Mouse (Mus musculus): Measurements from ENCODE around the gene Nol7. TPM values are rescaled to one million over a fixed set of nuclear protein-coding genes. Genes with fewer than 3 reads are reported as not detected.

Nol7 gene
- polyA plus RNA-seq, 1 experiment from 2014 or later: 119 TPM

DNA sequence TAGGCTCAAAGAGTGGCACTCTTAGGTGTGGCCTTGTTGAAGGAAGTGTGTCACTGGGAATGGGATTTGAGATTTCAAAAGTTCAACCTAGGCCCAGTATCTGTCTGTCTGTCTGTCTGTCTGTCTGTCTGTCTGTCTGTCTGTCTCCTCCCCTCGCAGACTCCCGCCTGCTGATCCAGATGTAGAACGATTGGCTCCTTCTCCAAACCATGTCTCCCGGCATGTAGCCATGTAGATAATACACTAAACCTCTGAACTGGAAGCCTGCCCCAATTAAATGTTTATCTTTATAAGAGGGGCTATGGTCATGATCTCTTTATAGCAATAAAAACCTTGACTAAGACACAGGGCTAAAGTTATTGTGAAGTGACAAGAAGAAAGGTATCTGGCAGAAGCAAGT is 47.6 kb downstream of the Nol7 start:
- H3K9me3 ChIP-seq (replicated peaks; ENCODE audit: control insufficient read depth, low read length): no peaks in the 10 kb centered on the region
- no peak overlapping the region for H3K4me2 ChIP-seq (ENCODE audit: low read depth, low read length)
- peaks cover 11% of the 10 kb centered on the region for H3K4me1 ChIP-seq (ENCODE audit: control insufficient read depth, insufficient read depth, low read length)
- H3K4me3 ChIP-seq (replicated peaks; ENCODE audit: low read length): no peak overlapping the region
- WGBS: 76% methylated on average over 4 of the region's 4 CpGs
- no peak for ATAC-seq (ENCODE audit: insufficient read depth, low FRiP score)
- H3K9ac ChIP-seq (ENCODE audit: low read length): no peak overlapping the region
- H3K36me3 ChIP-seq (ENCODE audit: control insufficient read depth, insufficient read depth, low read length): no peaks in the 10 kb centered on the region
- no peak overlapping the region for H3K27ac ChIP-seq (ENCODE audit: low read length)
- no peaks in the 10 kb centered on the region for H3K27me3 ChIP-seq (ENCODE audit: control insufficient read depth, insufficient read depth, low read length)

DNA sequence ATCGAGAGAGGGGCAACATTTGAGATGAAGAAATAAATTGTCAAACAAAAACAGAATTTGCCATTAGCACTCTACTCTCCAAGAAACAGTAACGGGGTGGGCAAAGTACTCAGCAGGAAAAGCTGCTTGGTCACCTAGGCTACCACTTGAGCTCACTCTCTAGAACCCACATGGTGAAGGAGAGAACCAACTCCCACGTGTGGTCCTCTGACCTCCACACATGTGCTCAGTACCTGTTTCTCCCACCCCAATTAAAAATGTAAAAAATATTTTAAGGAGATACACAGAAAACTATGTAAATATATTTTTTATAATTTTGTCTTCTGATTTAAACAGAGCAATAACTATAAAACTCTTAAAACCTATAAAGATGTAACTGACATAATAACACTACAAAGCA is 49.5 kb downstream of the Nol7 start:
- H3K4me2 ChIP-seq (ENCODE audit: low read depth, low read length): no peak overlapping the region

DNA sequence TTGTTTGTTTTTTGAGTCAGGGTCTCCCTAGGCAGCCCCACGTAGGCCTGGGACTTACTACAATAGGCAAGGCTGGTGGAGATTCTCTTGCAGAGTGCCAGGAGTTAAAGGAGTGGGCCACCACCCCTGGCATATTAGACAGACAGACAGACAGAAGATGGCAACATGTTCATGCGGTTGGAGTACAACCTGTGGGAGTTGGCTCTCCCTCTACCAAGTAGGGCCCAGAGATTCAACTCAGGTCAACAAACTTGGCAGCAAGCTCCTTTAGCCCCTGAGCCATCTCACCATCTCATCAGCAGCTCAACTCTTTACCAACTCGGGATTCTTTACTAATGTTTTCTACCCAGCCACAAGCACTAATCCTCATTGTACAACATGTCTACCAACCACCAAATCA is 52.5 kb downstream of the Nol7 start:
- Histone ChIP-seq H3K9ac (ENCODE audit: low read length) (no peak overlapping the region), H3K27me3 (ENCODE audit: control insufficient read depth, insufficient read depth, low read length) (no peaks in the 10 kb centered on the region), H3K4me2 (ENCODE audit: low read depth, low read length) (no peak overlapping the region), H3K4me1 (ENCODE audit: control insufficient read depth, insufficient read depth, low read length) (peaks cover 15% of the 10 kb centered on the region), H3K4me3 (replicated peaks; ENCODE audit: low read length) (no peak overlapping the region), H3K27ac (ENCODE audit: low read length) (no peak overlapping the region), H3K9me3 (replicated peaks; ENCODE audit: control insufficient read depth, low read length) (no peaks in the 10 kb centered on the region), H3K36me3 (ENCODE audit: control insufficient read depth, insufficient read depth, low read length) (no peaks in the 10 kb centered on the region)
- ATAC-seq (ENCODE audit: insufficient read depth, low FRiP score): no peak
- WGBS: 81% methylated on average over 3 of the region's 3 CpGs

More for the DNA sequence above, 49.5 kb downstream of the Nol7 start:
- H3K27me3 ChIP-seq (ENCODE audit: control insufficient read depth, insufficient read depth, low read length): no peaks in the 10 kb centered on the region
- peaks cover 8% of the 10 kb centered on the region for H3K4me1 ChIP-seq (ENCODE audit: control insufficient read depth, insufficient read depth, low read length)
- no peak overlapping the region for H3K9ac ChIP-seq (ENCODE audit: low read length)
- no peak overlapping the region for H3K4me3 ChIP-seq (replicated peaks; ENCODE audit: low read length)
- H3K27ac ChIP-seq (ENCODE audit: low read length): no peak overlapping the region
- H3K36me3 ChIP-seq (ENCODE audit: control insufficient read depth, insufficient read depth, low read length): no peaks in the 10 kb centered on the region
- 72% methylated on average over 3 of the region's 3 CpGs for WGBS
- H3K9me3 ChIP-seq (replicated peaks; ENCODE audit: control insufficient read depth, low read length): no peaks in the 10 kb centered on the region
- no peak for ATAC-seq (ENCODE audit: insufficient read depth, low FRiP score)

DNA sequence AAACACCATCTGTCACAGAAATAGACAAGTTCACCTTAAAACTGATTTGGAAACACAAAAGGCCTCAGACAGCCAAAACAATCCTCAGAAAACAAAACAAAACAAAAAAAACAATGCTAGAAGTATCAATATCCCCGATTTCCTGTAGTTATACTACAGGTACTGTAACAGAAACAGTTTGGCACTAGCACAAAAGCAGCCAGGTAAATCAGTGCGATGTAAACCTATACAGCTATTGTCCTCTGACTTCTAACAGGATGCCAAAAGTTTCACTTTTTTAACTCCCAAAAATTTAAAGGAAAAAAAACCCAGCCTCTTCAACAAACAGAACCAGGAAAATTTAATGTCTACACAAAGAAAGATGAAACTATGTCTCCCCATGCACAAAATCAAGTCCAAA is 54.0 kb downstream of the Nol7 start:
- Histone ChIP-seq H3K9ac (ENCODE audit: low read length) (no peak overlapping the region), H3K36me3 (ENCODE audit: control insufficient read depth, insufficient read depth, low read length) (no peaks in the 10 kb centered on the region), H3K9me3 (replicated peaks; ENCODE audit: control insufficient read depth, low read length) (no peaks in the 10 kb centered on the region), H3K27ac (ENCODE audit: low read length) (no peak overlapping the region), H3K4me3 (replicated peaks; ENCODE audit: low read length) (no peak overlapping the region), H3K4me1 (ENCODE audit: control insufficient read depth, insufficient read depth, low read length) (peaks cover 9% of the 10 kb centered on the region), H3K27me3 (ENCODE audit: control insufficient read depth, insufficient read depth, low read length) (no peaks in the 10 kb centered on the region), H3K4me2 (ENCODE audit: low read depth, low read length) (no peak overlapping the region)
- WGBS: 85% methylated on average over 2 of the region's 2 CpGs
- no peak for ATAC-seq (ENCODE audit: insufficient read depth, low FRiP score)

DNA sequence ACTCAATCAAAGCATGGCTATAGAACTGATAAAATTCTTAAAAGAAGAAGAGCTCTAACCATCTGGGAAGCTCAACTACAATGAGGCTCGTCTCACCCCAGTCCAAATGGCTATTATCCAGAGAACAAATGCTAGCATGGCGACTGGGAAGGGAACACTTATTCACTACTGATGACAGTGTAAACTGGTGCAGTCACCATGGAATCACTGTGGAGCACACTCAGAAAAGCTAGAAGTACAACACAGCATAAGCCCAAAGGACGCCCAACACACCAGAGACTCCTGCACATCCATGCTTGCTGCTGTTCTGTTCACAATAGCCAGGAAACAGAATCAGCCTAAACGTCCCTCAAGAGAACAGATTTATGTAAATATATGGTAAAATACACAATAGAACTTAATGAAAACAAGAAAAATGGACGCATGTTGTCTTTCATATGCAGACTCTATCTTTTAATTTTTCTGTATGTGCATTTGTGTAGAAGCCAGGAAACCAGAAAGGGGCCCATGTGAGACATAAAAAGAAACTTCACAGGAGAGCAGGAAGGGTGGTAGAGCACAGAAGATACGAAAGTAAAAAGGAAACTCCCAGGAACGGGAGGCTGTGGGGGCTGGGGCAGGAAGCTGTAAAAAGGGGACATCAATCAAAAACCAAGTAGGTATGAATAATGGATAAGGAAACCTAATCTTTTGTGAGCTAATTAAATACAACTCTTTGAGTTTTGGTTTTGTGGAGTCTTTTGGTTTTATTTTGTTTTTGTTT is 54.8 kb downstream of the Nol7 start:
- Histone ChIP-seq H3K4me1 (ENCODE audit: control insufficient read depth, insufficient read depth, low read length) (peaks cover 7% of the 10 kb centered on the region; the same call in 1 of the 2 replicates), H3K36me3 (ENCODE audit: control insufficient read depth, insufficient read depth, low read length) (no peaks in the 10 kb centered on the region), H3K27ac (ENCODE audit: low read length) (no peak overlapping the region), H3K9me3 (replicated peaks; ENCODE audit: control insufficient read depth, low read length) (no peaks in the 10 kb centered on the region), H3K9ac (ENCODE audit: low read length) (no peak overlapping the region), H3K4me2 (ENCODE audit: low read depth, low read length) (peak overlapping the region; percentile 4; the same call in 1 of the 2 replicates), H3K27me3 (ENCODE audit: control insufficient read depth, insufficient read depth, low read length) (no peaks in the 10 kb centered on the region), H3K4me3 (replicated peaks; ENCODE audit: low read length) (no peak overlapping the region)
- 37% methylated on average over 7 of the region's 7 CpGs for WGBS
- ATAC-seq (ENCODE audit: insufficient read depth, low FRiP score): no peak

DNA sequence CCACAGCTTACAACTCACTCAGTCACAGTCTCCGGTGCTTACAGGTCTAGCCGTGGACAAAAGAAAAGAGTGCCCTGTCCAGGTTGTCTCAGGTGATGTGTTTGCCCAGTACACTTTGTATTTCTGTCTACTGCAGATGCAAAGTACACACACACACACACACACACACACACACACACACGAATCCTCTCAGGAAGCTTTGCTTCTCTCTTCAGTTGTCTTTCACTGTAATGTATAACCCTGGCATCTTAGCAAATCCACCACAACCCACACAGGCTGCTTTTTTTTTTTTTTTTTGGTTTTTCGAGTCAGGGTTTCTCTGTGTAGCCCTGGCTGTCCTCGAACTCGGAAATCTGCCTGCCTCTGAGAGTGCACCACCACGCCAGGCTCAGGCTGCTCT is 56.2 kb downstream of the Nol7 start:
- no peaks in the 10 kb centered on the region for H3K9me3 ChIP-seq (replicated peaks; ENCODE audit: control insufficient read depth, low read length)
- H3K4me1 ChIP-seq (ENCODE audit: control insufficient read depth, insufficient read depth, low read length): peaks cover 7% of the 10 kb centered on the region; the same call in 1 of the 2 replicates
- ATAC-seq (ENCODE audit: insufficient read depth, low FRiP score): no peak
- no peak overlapping the region for H3K9ac ChIP-seq (ENCODE audit: low read length)
- no peaks in the 10 kb centered on the region for H3K36me3 ChIP-seq (ENCODE audit: control insufficient read depth, insufficient read depth, low read length)
- WGBS: 65% methylated on average over 7 of the region's 7 CpGs
- no peak overlapping the region for H3K4me3 ChIP-seq (replicated peaks; ENCODE audit: low read length)
- no peak overlapping the region for H3K4me2 ChIP-seq (ENCODE audit: low read depth, low read length)
- H3K27ac ChIP-seq (ENCODE audit: low read length): no peak overlapping the region
- H3K27me3 ChIP-seq (ENCODE audit: control insufficient read depth, insufficient read depth, low read length): no peaks in the 10 kb centered on the region

Other genes starting within 250 kb of the Nol7 start
- gene Tbc1d7, start 226.9 kb upstream of the Nol7 start, polyA plus RNA-seq (2015; fragmentation: Nextera tagmentation; extraction: Ambion mirVana): 32.5 and 36.7 TPM in 2 replicates
- 0.41 and 0.49 TPM in 2 replicates for gene Gfod1, start 94.2 kb upstream of the Nol7 start, polyA plus RNA-seq (2015; fragmentation: Nextera tagmentation; extraction: Ambion mirVana)
- 16.2 and 18.5 TPM in 2 replicates for gene Sirt5, start 32.9 kb upstream of the Nol7 start, polyA plus RNA-seq (2015; fragmentation: Nextera tagmentation; extraction: Ambion mirVana)
- 7.0 and 7.9 TPM in 2 replicates for gene Ranbp9, start 82.9 kb downstream of the Nol7 start, polyA plus RNA-seq (2015; fragmentation: Nextera tagmentation; extraction: Ambion mirVana)
- 10.1 and 10.6 TPM in 2 replicates for gene Mcur1, start 161.8 kb downstream of the Nol7 start, polyA plus RNA-seq (2015; fragmentation: Nextera tagmentation; extraction: Ambion mirVana)
- 1.5 and 2.9 TPM in 2 replicates for gene Rnf182, start 217.3 kb downstream of the Nol7 start, polyA plus RNA-seq (2015; fragmentation: Nextera tagmentation; extraction: Ambion mirVana)

Data from stomach, embryonic 16.5 days (tissue).